Mouse (Mus musculus): Measurements from ENCODE around the gene Rnf123. TPM values are rescaled to one million over a fixed set of nuclear protein-coding genes. Genes with fewer than 3 reads are reported as not detected.
A peak's percentile ranks its signal among the peaks of the same experiment; 100 is the strongest.

The Rnf123 gene
- total and polyA plus RNA-seq, 2 experiments, result 19.6 to 97.5 TPM

DNA sequence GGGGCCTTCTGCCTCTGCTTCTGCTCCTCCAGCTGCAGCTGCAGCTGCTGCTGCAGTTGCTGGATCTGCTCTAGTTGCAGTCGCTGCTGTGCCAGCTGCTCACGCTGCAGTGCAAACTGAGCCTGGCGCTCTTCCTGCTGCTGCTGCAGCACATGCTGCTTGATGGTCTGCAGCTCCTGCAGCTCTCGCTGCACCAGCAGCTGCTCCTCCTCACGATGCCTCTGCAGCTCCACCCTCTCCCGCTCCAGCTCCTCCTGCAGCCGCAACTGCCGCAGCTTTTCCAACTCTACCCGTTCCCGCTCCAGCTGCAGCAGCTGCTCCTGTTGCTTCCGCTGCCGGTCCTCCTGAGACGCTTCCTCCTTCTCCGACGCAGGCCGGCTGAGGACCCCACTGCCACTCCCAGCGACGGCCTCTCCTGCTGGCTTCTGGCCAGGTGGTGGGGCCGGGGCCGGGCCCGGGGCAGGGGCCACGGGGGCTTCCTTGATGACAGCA lies 28.0 kb upstream of the Rnf123 start:
- TF ChIP-seq POLR2A (IDR thresholded peaks at IDR 0.05; ENCODE audit: extremely low read depth, insufficient read depth, low read length) (no peak), CTCF (IDR thresholded peaks at IDR 0.05; ENCODE audit: low read depth, low read length) (no peak)
- WGBS, result 18% methylated on average over 22 of the region's 22 CpGs
- Histone ChIP-seq H3K27me3 (ENCODE audit: control insufficient read depth, insufficient read depth, low read length) (peaks cover 10% of the 10 kb centered on the region; the same call in 1 of the 2 replicates), H3K9ac (ENCODE audit: low read depth, low read length) (no peak overlapping the region), H3K4me1 (ENCODE audit: control insufficient read depth, insufficient read depth, low read length) (no peaks in the 10 kb centered on the region), H3K27ac (replicated peaks; ENCODE audit: insufficient read depth, low read depth, low read length) (no peak overlapping the region), H3K36me3 (ENCODE audit: control insufficient read depth, insufficient read depth, low read length) (no peaks in the 10 kb centered on the region), H3K79me2 (ENCODE audit: control insufficient read depth, insufficient read depth, low read length) (no peaks in the 10 kb centered on the region), H3K4me3 (ENCODE audit: insufficient read depth, low read depth, low read length) (peak overlapping the region; percentile 33; the same call in 1 of the 2 replicates)
- DNase-seq (ENCODE audit: extremely low read depth, low read depth, low spot score), result no peak

DNA sequence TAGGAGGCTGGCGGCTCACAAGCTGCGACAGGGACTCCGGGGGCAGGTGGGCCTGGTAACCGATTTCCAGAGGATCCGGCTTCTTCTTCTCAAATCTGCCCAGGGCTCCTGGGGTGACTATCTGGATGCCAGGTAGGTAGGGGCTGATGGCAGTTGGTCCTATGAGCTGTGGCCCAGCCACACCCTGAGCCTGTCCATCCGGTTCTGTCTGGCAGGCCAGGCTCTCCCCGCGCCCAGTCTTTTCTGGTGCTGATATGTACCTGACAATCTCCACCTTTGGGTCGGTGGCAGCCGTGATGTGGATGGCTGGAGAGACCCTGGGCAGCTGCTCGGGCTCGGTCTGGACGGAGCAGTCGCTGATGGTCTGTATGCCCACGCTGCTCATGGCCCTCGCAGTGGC lies 27.0 kb upstream of the Rnf123 start:
- H3K36me3 ChIP-seq (ENCODE audit: control insufficient read depth, insufficient read depth, low read length), result no peaks in the 10 kb centered on the region
- H3K4me1 ChIP-seq (ENCODE audit: control insufficient read depth, insufficient read depth, low read length), result no peaks in the 10 kb centered on the region
- peaks cover 8% of the 10 kb centered on the region for H3K27me3 ChIP-seq (ENCODE audit: control insufficient read depth, insufficient read depth, low read length)
- 87% methylated on average over 16 of the region's 16 CpGs for WGBS
- TF ChIP-seq CTCF (IDR thresholded peaks at IDR 0.05; ENCODE audit: low read depth, low read length) (no peak), POLR2A (IDR thresholded peaks at IDR 0.05; ENCODE audit: extremely low read depth, insufficient read depth, low read length) (no peak)
- no peak overlapping the region for H3K27ac ChIP-seq (replicated peaks; ENCODE audit: insufficient read depth, low read depth, low read length)
- DNase-seq (ENCODE audit: extremely low read depth, low read depth, low spot score), result no peak
- H3K9ac ChIP-seq (ENCODE audit: low read depth, low read length), result no peak overlapping the region
- H3K79me2 ChIP-seq (ENCODE audit: control insufficient read depth, insufficient read depth, low read length), result no peaks in the 10 kb centered on the region
- peak overlapping the region; percentile 22; the same call in 1 of the 2 replicates for H3K4me3 ChIP-seq (ENCODE audit: insufficient read depth, low read depth, low read length)

DNA sequence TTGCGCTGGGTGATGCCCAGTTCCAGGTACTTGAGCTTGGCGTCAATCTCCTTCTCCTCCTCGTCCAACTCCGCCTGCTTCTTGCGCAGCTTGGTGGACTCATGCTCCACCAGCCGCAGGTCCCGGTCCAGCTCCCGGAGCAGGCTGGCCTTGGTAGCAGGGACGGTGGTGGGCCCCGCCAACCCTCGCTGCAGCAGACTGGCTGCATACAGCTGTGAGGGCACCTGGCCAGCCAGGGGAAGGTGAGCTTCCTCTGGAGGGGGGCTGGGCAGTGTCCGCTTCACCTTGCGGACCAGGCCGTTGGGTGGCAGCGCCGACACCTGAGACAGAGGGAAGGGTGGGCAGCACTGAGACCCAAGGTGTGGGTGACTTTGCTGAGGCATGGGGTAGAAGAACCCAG lies 24.7 kb upstream of the Rnf123 start:
- peaks cover 8% of the 10 kb centered on the region for H3K27me3 ChIP-seq (ENCODE audit: control insufficient read depth, insufficient read depth, low read length)
- H3K4me3 ChIP-seq (ENCODE audit: insufficient read depth, low read depth, low read length), result no peak overlapping the region
- no peak overlapping the region for H3K9ac ChIP-seq (ENCODE audit: low read depth, low read length)
- no peak for DNase-seq (ENCODE audit: extremely low read depth, low read depth, low spot score)
- H3K79me2 ChIP-seq (ENCODE audit: control insufficient read depth, insufficient read depth, low read length), result no peaks in the 10 kb centered on the region
- H3K36me3 ChIP-seq (ENCODE audit: control insufficient read depth, insufficient read depth, low read length), result no peaks in the 10 kb centered on the region
- H3K4me1 ChIP-seq (ENCODE audit: control insufficient read depth, insufficient read depth, low read length), result no peaks in the 10 kb centered on the region
- H3K27ac ChIP-seq (replicated peaks; ENCODE audit: insufficient read depth, low read depth, low read length), result no peak overlapping the region
- WGBS, result 96% methylated on average over 16 of the region's 16 CpGs
- TF ChIP-seq POLR2A (IDR thresholded peaks at IDR 0.05; ENCODE audit: extremely low read depth, insufficient read depth, low read length) (no peak), CTCF (IDR thresholded peaks at IDR 0.05; ENCODE audit: low read depth, low read length) (no peak)

DNA sequence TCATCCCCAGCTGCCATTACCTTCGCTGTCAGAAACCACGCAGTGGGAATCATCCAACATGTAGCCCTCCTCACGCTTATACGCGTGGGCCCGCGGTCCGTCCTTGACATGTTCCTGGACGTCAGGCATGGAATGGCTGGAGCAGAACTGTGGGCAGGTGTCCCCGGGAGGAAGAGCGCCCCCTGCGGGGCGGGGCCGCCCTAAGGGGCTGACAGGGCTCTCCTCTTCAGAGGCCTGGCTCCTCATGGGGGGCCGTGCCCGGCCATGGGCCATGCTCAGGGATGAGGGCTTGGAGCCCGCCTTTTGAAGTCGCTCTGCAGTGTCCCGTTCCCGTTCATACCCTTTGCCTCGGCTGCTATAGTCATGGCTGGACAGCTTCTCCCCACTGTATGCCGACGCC lies 22.9 kb upstream of the Rnf123 start:
- no peaks in the 10 kb centered on the region for H3K36me3 ChIP-seq (ENCODE audit: control insufficient read depth, insufficient read depth, low read length)
- TF ChIP-seq POLR2A (IDR thresholded peaks at IDR 0.05; ENCODE audit: extremely low read depth, insufficient read depth, low read length) (no peak), CTCF (IDR thresholded peaks at IDR 0.05; ENCODE audit: low read depth, low read length) (no peak)
- DNase-seq (ENCODE audit: extremely low read depth, low read depth, low spot score), result no peak
- no peak overlapping the region for H3K9ac ChIP-seq (ENCODE audit: low read depth, low read length)
- no peaks in the 10 kb centered on the region for H3K79me2 ChIP-seq (ENCODE audit: control insufficient read depth, insufficient read depth, low read length)
- WGBS, result 91% methylated on average over 23 of the region's 23 CpGs
- H3K27me3 ChIP-seq (ENCODE audit: control insufficient read depth, insufficient read depth, low read length), result peaks cover 8% of the 10 kb centered on the region
- H3K27ac ChIP-seq (replicated peaks; ENCODE audit: insufficient read depth, low read depth, low read length), result no peak overlapping the region
- H3K4me1 ChIP-seq (ENCODE audit: control insufficient read depth, insufficient read depth, low read length), result no peaks in the 10 kb centered on the region
- no peak overlapping the region for H3K4me3 ChIP-seq (ENCODE audit: insufficient read depth, low read depth, low read length)

DNA sequence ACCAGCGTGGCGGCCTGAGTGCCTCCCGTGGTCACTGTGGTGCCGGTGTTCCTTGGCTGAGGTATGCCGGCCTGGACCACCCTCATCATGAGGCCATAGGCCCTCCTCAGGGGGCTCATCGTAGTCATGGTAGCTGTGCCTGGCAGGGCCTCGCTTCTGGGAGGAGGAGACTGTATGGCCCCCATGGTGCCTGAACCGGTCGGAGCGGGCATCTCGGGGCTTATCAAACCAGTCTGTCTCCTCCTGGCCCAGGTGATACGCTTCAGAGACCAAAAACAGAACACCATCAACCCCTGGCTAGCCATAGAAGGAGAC lies 22.4 kb upstream of the Rnf123 start:
- Histone ChIP-seq H3K9ac (ENCODE audit: low read depth, low read length) (no peak overlapping the region), H3K27me3 (ENCODE audit: control insufficient read depth, insufficient read depth, low read length) (peaks cover 4% of the 10 kb centered on the region), H3K36me3 (ENCODE audit: control insufficient read depth, insufficient read depth, low read length) (no peaks in the 10 kb centered on the region), H3K27ac (replicated peaks; ENCODE audit: insufficient read depth, low read depth, low read length) (no peak overlapping the region), H3K4me1 (ENCODE audit: control insufficient read depth, insufficient read depth, low read length) (no peaks in the 10 kb centered on the region), H3K79me2 (ENCODE audit: control insufficient read depth, insufficient read depth, low read length) (no peaks in the 10 kb centered on the region), H3K4me3 (ENCODE audit: insufficient read depth, low read depth, low read length) (no peak overlapping the region)
- no peak for TF ChIP-seq POLR2A (IDR thresholded peaks at IDR 0.05; ENCODE audit: extremely low read depth, insufficient read depth, low read length)
- TF ChIP-seq CTCF (IDR thresholded peaks at IDR 0.05; ENCODE audit: low read depth, low read length), result no peak
- 95% methylated on average over 12 of the region's 12 CpGs for WGBS
- no peak for DNase-seq (ENCODE audit: extremely low read depth, low read depth, low spot score)

DNA sequence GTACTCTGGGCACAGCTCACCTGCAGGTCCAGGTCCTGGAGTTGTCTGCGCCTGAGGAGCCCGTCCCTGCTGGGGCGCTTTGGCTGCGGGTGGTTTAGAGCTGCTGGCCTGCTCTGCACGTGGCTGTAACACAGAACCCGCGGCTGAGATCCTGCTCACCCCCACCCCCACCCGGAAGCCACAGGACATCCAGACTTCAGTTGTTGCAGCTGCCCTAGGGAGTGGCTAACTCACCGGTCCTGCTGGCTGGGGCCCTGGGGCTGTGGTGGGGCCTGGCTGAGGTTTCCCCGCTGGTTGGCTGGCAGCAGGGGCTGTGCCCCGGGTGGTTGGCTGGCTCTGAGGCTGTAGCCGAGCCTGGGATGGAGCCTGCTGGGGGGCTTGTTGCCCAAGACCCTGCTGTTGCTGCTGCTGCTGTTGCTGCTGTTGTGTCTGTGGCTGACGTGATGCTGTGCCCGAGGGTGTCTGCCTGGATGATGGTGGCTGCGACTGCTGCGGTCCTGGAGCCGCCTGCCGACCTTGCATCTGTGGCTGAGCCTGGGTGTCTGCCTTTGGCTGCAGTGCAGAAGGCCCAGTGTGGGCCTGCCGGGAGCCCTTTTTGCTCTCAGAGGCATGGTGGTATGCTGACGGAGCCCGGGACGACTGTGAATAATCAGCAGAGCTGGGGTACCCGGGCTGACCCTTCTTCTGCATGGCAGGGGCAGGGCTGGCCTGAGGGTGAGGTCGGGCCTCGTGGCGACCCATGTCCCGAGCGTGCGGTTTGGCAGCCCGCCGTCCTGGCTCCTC lies 21.8 kb upstream of the Rnf123 start:
- Histone ChIP-seq H3K36me3 (ENCODE audit: control insufficient read depth, insufficient read depth, low read length) (no peaks in the 10 kb centered on the region), H3K4me3 (ENCODE audit: insufficient read depth, low read depth, low read length) (no peak overlapping the region), H3K79me2 (ENCODE audit: control insufficient read depth, insufficient read depth, low read length) (no peaks in the 10 kb centered on the region), H3K27ac (replicated peaks; ENCODE audit: insufficient read depth, low read depth, low read length) (no peak overlapping the region), H3K9ac (ENCODE audit: low read depth, low read length) (no peak overlapping the region), H3K4me1 (ENCODE audit: control insufficient read depth, insufficient read depth, low read length) (no peaks in the 10 kb centered on the region), H3K27me3 (ENCODE audit: control insufficient read depth, insufficient read depth, low read length) (no peaks in the 10 kb centered on the region; the same call in 1 of the 2 replicates)
- TF ChIP-seq POLR2A (IDR thresholded peaks at IDR 0.05; ENCODE audit: extremely low read depth, insufficient read depth, low read length) (no peak), CTCF (IDR thresholded peaks at IDR 0.05; ENCODE audit: low read depth, low read length) (no peak)
- 79% methylated on average over 31 of the region's 31 CpGs for WGBS
- no peak for DNase-seq (ENCODE audit: extremely low read depth, low read depth, low spot score)
